Mouse (Mus musculus) heart, postnatal 0 days (tissue): ENCODE data around the gene Ifitm3. TPM values are rescaled to one million over a fixed set of nuclear protein-coding genes. Genes with fewer than 3 reads are reported as not detected.

Experiments used
- ATAC-seq: fragments of 200-750 bp; cut with Nextera tagmentation; 2 replicates; pipeline ENCODE4 v1.8.0; 2017; ENCODE audit warnings: low read depth, moderate number of reproducible peaks, moderate library complexity; ENCODE audit not compliant: insufficient read depth
- DNase-seq: peaks from one replicate; pipeline ENCODE4 v3.0.0-alpha.2; 2016; ENCODE audit warnings: low spot score
- H3K27ac ChIP-seq: fragments of 300-500 bp; sonication (generic); 2 replicates; pipeline ENCODE4 v1.5.1; 2014; ENCODE audit warnings: low read depth, mild to moderate bottlenecking
- H3K27me3 ChIP-seq: fragments of 300-500 bp; sonication (generic); 2 replicates; pipeline ENCODE4 v1.6.1; 2014; ENCODE audit warnings: low read length, mixed read lengths; ENCODE audit not compliant: control insufficient read depth, insufficient read depth
- H3K36me3 ChIP-seq: fragments of 300-500 bp; sonication (generic); replicated peaks from 2 replicates; pipeline ENCODE4 v1.6.1; 2014; ENCODE audit warnings: low read length, mixed read lengths; ENCODE audit not compliant: control insufficient read depth, insufficient read depth
- H3K4me1 ChIP-seq: fragments of 300-500 bp; sonication (generic); 2 replicates; pipeline ENCODE4 v1.6.1; 2014; ENCODE audit warnings: antibody characterized with exemption; ENCODE audit not compliant: control insufficient read depth, insufficient read depth
- H3K4me2 ChIP-seq: fragments of 300-500 bp; sonication (generic); 2 replicates; pipeline ENCODE4 v1.6.1; 2014; ENCODE audit warnings: low read depth, mild to moderate bottlenecking, low read length, moderate library complexity
- H3K4me3 ChIP-seq: fragments of 300-500 bp; sonication (generic); 2 replicates; pipeline ENCODE4 v1.5.1; 2014; ENCODE audit warnings: low read depth, low read length
- H3K9ac ChIP-seq: fragments of 300-500 bp; sonication (generic); replicated peaks from 2 replicates; pipeline ENCODE4 v1.6.1; 2014; ENCODE audit warnings: low read depth, low read length, mixed read lengths
- H3K9me3 ChIP-seq: fragments of 300-500 bp; sonication (generic); replicated peaks from 2 replicates; pipeline ENCODE4 v1.6.1; 2016; ENCODE audit warnings: low read length; ENCODE audit not compliant: control insufficient read depth
- CTCF ChIP-seq: IDR thresholded peaks from 2 replicates; pipeline ENCODE4 v1.5.1; 2016; ENCODE audit warnings: antibody characterized with exemption, control low read depth, low read depth
- EP300 ChIP-seq: IDR thresholded peaks from 2 replicates; pipeline ENCODE4 v1.6.1; 2016; ENCODE audit warnings: antibody characterized with exemption, low read depth
- WGBS: fragments of 180-500 bp; shearing (Covaris S2); extraction: QIAGEN DNeasy Blood & Tissue Kit; methylation state at CpG from one replicate; pipeline ENCODE4 v1.1.7; 2014; 5-methylcytosine and 5-hydroxymethylcytosine counted together
- polyA plus RNA-seq: library from polyadenylated mRNA; unstranded; fragments of >200 nt; fragmentation: Nextera tagmentation; extraction: Ambion mirVana; gene quantifications from 2 replicates; pipeline ENCODE4 v1.2.1, GENCODE M21; 2015
- total RNA-seq: library from RNA; depleted of rRNA; stranded (reverse); fragments of >200 nt; gene quantifications from 2 replicates; pipeline ENCODE4 v1.2.3, GENCODE M21; 2014; ENCODE audit warnings: low replicate concordance; rRNA removed

Gene Ifitm3
- total and polyA plus RNA-seq, 2 experiments from 2014 or later, result 148 to 230 TPM

DNA sequence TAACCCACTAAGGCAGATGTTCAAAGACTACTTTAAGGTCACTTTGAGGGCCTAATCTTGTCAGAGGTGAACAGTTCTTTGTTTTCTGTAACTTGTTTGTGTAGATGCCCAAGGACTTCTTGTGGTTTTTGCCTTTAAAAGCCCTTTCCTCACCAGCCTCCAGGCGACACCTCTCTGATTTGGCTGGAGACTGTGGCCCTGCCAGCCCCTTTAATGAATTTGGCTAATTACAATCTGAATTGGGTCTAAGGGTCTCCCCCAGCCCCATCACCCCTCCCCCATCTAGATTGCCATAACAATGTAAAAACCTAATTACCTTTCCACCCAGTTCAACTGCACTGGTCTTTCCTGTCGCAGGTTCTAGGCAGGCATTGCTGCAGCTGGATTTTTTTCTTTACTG is 47.8 kb downstream of the Ifitm3 start:
- Histone ChIP-seq H3K27ac (no peak overlapping the region), H3K36me3 (no peaks in the 10 kb centered on the region), H3K4me2 (no peak overlapping the region), H3K9ac (no peak overlapping the region), H3K4me1 (no peaks in the 10 kb centered on the region), H3K27me3 (no peaks in the 10 kb centered on the region), H3K9me3 (no peaks in the 10 kb centered on the region), H3K4me3 (no peak overlapping the region)
- TF ChIP-seq CTCF (no peak), EP300 (no peak)
- DNase-seq (no peak), ATAC-seq (no peak)
- 77% methylated on average over 2 of the region's 2 CpGs for WGBS

DNA sequence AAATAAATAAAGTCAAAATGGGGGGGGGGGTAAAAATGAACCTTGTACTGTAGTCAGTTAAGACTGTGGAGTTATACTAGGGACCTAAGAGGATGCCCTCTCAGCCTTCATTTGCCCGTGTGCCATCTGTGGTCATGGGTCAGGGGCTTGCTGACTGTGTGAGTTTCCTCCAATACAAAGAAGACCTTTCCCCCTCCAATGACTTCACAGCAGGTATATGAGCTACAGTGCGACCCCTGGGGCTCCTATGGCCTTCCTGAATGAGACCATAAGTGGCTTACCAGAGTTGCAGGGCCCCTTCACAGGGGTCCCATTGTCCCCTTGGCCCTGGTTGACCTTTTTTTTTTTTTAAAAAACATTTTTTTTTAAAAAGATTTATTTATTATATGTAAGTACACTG is 49.2 kb downstream of the Ifitm3 start:
- no peak overlapping the region for H3K4me2 ChIP-seq
- ATAC-seq (no peak), DNase-seq (no peak)
- no peak for TF ChIP-seq EP300
- no peak for TF ChIP-seq CTCF
- no peak overlapping the region for H3K9ac ChIP-seq
- no peaks in the 10 kb centered on the region for H3K27me3 ChIP-seq
- H3K4me1 ChIP-seq, result peaks cover 1% of the 10 kb centered on the region; the same call in 1 of the 2 replicates
- no peaks in the 10 kb centered on the region for H3K36me3 ChIP-seq
- 62% methylated on average over 2 of the region's 2 CpGs for WGBS
- no peak overlapping the region for H3K4me3 ChIP-seq
- H3K9me3 ChIP-seq, result no peaks in the 10 kb centered on the region
- H3K27ac ChIP-seq, result no peak overlapping the region

DNA sequence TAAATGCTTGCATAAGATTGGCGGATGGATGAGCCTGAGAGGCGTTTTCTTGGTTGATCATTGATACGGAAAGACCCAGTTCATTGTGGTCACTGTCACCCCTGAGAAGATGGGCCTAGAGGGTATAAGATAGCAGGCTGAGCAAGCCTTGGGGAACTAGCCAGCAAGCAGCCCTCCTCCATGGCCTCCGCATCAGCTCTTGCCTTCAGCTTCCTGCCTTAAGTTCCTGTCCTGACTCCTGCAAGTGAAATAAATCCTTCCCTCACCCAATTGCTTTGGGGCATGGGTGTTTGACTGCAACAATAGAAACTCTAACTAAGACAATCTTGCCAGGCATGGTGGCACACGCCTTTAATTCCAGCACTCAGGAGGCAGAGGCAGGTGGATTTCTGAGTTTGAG is 50.5 kb downstream of the Ifitm3 start:
- no peaks in the 10 kb centered on the region for H3K27me3 ChIP-seq
- peaks cover 6% of the 10 kb centered on the region; the same call in 1 of the 2 replicates for H3K4me1 ChIP-seq
- H3K36me3 ChIP-seq, result no peaks in the 10 kb centered on the region
- H3K9me3 ChIP-seq, result no peaks in the 10 kb centered on the region
- 84% methylated on average over 5 of the region's 5 CpGs for WGBS
- no peak overlapping the region for H3K4me3 ChIP-seq
- no peak for ATAC-seq
- DNase-seq, result no peak
- no peak overlapping the region for H3K4me2 ChIP-seq
- TF ChIP-seq EP300, result no peak
- no peak for TF ChIP-seq CTCF
- H3K27ac ChIP-seq, result no peak overlapping the region
- no peak overlapping the region for H3K9ac ChIP-seq

Other genes starting within 250 kb of the Ifitm3 start
Only the 30 nearest of the 31 such genes appear.
- not detected in 2 replicates for gene Syce1, start 222.9 kb downstream of the Ifitm3 start, total RNA-seq
- 0.10 and 0.18 TPM in 2 replicates for gene Syce1, start 222.9 kb downstream of the Ifitm3 start, polyA plus RNA-seq
- gene Zfp941, start 188.6 kb downstream of the Ifitm3 start, total RNA-seq, result 0.11 and 0.97 TPM in 2 replicates
- 0.29 and 0.45 TPM in 2 replicates for gene Zfp941, start 188.6 kb downstream of the Ifitm3 start, polyA plus RNA-seq
- gene Urah, start 175.8 kb downstream of the Ifitm3 start, total RNA-seq, result not detected in 2 replicates
- gene Urah, start 175.8 kb downstream of the Ifitm3 start, polyA plus RNA-seq, result 0.27 and 0.29 TPM in 2 replicates
- gene Scgb1c1, start 165.2 kb downstream of the Ifitm3 start, total RNA-seq, result 0.80 TPM in 1 of 2 replicates, not detected in the other
- 8.7 and 11.0 TPM in 2 replicates for gene Scgb1c1, start 165.2 kb downstream of the Ifitm3 start, polyA plus RNA-seq
- not detected in 2 replicates for gene Odf3, start 163.0 kb downstream of the Ifitm3 start, total RNA-seq
- not detected in 2 replicates for gene Odf3, start 163.0 kb downstream of the Ifitm3 start, polyA plus RNA-seq
- not detected in 2 replicates for gene Gm45785, start 154.4 kb downstream of the Ifitm3 start, total RNA-seq
- gene Gm45785, start 154.4 kb downstream of the Ifitm3 start, polyA plus RNA-seq, result not detected in 2 replicates
- gene Ric8a, start 153.8 kb downstream of the Ifitm3 start, total RNA-seq, result 37.2 and 73.8 TPM in 2 replicates
- gene Ric8a, start 153.8 kb downstream of the Ifitm3 start, polyA plus RNA-seq, result 27.5 and 27.8 TPM in 2 replicates
- gene Bet1l, start 153.2 kb downstream of the Ifitm3 start, total RNA-seq, result 13.9 and 14.8 TPM in 2 replicates
- 29.6 and 32.0 TPM in 2 replicates for gene Bet1l, start 153.2 kb downstream of the Ifitm3 start, polyA plus RNA-seq
- 72.6 and 84.3 TPM in 2 replicates for gene Psmd13, start 128.8 kb downstream of the Ifitm3 start, total RNA-seq
- gene Psmd13, start 128.8 kb downstream of the Ifitm3 start, polyA plus RNA-seq, result 172 and 185 TPM in 2 replicates
- 89.4 and 105 TPM in 2 replicates for gene Sirt3, start 128.5 kb downstream of the Ifitm3 start, total RNA-seq
- gene Sirt3, start 128.5 kb downstream of the Ifitm3 start, polyA plus RNA-seq, result 76.1 and 78.0 TPM in 2 replicates
- gene Cox8b, start 110.3 kb downstream of the Ifitm3 start, total RNA-seq, result 425 and 483 TPM in 2 replicates
- gene Cox8b, start 110.3 kb downstream of the Ifitm3 start, polyA plus RNA-seq, result 1,841 and 1,871 TPM in 2 replicates
- gene Nlrp6, start 89.9 kb downstream of the Ifitm3 start, total RNA-seq, result not detected in 2 replicates
- gene Nlrp6, start 89.9 kb downstream of the Ifitm3 start, polyA plus RNA-seq, result 0.08 TPM in 1 of 2 replicates, not detected in the other
- gene Pgghg, start 69.4 kb downstream of the Ifitm3 start, total RNA-seq, result 13.8 and 16.3 TPM in 2 replicates
- gene Pgghg, start 69.4 kb downstream of the Ifitm3 start, polyA plus RNA-seq, result 5.8 and 5.9 TPM in 2 replicates
- 3.4 TPM in 1 of 2 replicates, not detected in the other for gene Ifitm5, start 60.5 kb downstream of the Ifitm3 start, total RNA-seq
- gene Ifitm5, start 60.5 kb downstream of the Ifitm3 start, polyA plus RNA-seq, result 0.56 and 0.87 TPM in 2 replicates
- not detected in 2 replicates for gene Gm45717, start 54.8 kb downstream of the Ifitm3 start, total RNA-seq
- gene Gm45717, start 54.8 kb downstream of the Ifitm3 start, polyA plus RNA-seq, result 0.36 TPM in 1 of 2 replicates, not detected in the other
- 172 and 232 TPM in 2 replicates for gene Ifitm2, start 54.8 kb downstream of the Ifitm3 start, total RNA-seq
- 516 and 534 TPM in 2 replicates for gene Ifitm2, start 54.8 kb downstream of the Ifitm3 start, polyA plus RNA-seq
- 1.4 and 23.1 TPM in 2 replicates for gene Ifitm1, start 43.5 kb downstream of the Ifitm3 start, total RNA-seq
- gene Ifitm1, start 43.5 kb downstream of the Ifitm3 start, polyA plus RNA-seq, result 4.1 and 6.6 TPM in 2 replicates
- gene Ifitm6, start 7.2 kb upstream of the Ifitm3 start, total RNA-seq, result not detected in 2 replicates
- gene Ifitm6, start 7.2 kb upstream of the Ifitm3 start, polyA plus RNA-seq, result 0.30 and 0.74 TPM in 2 replicates
- gene Gm17387, start 18.4 kb upstream of the Ifitm3 start, total RNA-seq, result not detected in 2 replicates
- not detected in 2 replicates for gene Gm17387, start 18.4 kb upstream of the Ifitm3 start, polyA plus RNA-seq
- 0.43 TPM in 1 of 2 replicates, not detected in the other for gene B4galnt4, start 50.3 kb upstream of the Ifitm3 start, total RNA-seq
- 0.10 TPM in 1 of 2 replicates, not detected in the other for gene B4galnt4, start 50.3 kb upstream of the Ifitm3 start, polyA plus RNA-seq
- 3.8 TPM in 1 of 2 replicates, not detected in the other for gene Pkp3, start 67.4 kb upstream of the Ifitm3 start, total RNA-seq
- gene Pkp3, start 67.4 kb upstream of the Ifitm3 start, polyA plus RNA-seq, result 0.19 and 0.20 TPM in 2 replicates
- gene Sigirr, start 89.8 kb upstream of the Ifitm3 start, total RNA-seq, result 10.3 and 16.8 TPM in 2 replicates
- gene Sigirr, start 89.8 kb upstream of the Ifitm3 start, polyA plus RNA-seq, result 4.2 and 5.1 TPM in 2 replicates
- gene Ano9, start 107.0 kb upstream of the Ifitm3 start, total RNA-seq, result not detected in 2 replicates
- 0.04 and 0.07 TPM in 2 replicates for gene Ano9, start 107.0 kb upstream of the Ifitm3 start, polyA plus RNA-seq
- gene Ptdss2, start 111.6 kb upstream of the Ifitm3 start, total RNA-seq, result 22.3 and 35.5 TPM in 2 replicates
- 54.8 and 56.9 TPM in 2 replicates for gene Ptdss2, start 111.6 kb upstream of the Ifitm3 start, polyA plus RNA-seq
- gene Rnh1, start 162.1 kb upstream of the Ifitm3 start, total RNA-seq, result 157 and 172 TPM in 2 replicates
- 88.3 and 90.2 TPM in 2 replicates for gene Rnh1, start 162.1 kb upstream of the Ifitm3 start, polyA plus RNA-seq
- 72.2 and 74.9 TPM in 2 replicates for gene Hras, start 183.2 kb upstream of the Ifitm3 start, total RNA-seq
- gene Hras, start 183.2 kb upstream of the Ifitm3 start, polyA plus RNA-seq, result 73.5 and 78.9 TPM in 2 replicates
- gene Lrrc56, start 183.4 kb upstream of the Ifitm3 start, total RNA-seq, result 1.1 and 5.6 TPM in 2 replicates
- gene Lrrc56, start 183.4 kb upstream of the Ifitm3 start, polyA plus RNA-seq, result 2.9 TPM in 2 replicates
- gene Lmntd2, start 203.3 kb upstream of the Ifitm3 start, total RNA-seq, result 0.12 TPM in 1 of 2 replicates, not detected in the other
- gene Lmntd2, start 203.3 kb upstream of the Ifitm3 start, polyA plus RNA-seq, result 0.07 and 0.15 TPM in 2 replicates
- 6.7 and 43.2 TPM in 2 replicates for gene Rassf7, start 205.1 kb upstream of the Ifitm3 start, total RNA-seq
- 5.8 and 7.1 TPM in 2 replicates for gene Rassf7, start 205.1 kb upstream of the Ifitm3 start, polyA plus RNA-seq
- gene Phrf1, start 218.0 kb upstream of the Ifitm3 start, total RNA-seq, result 28.9 and 31.9 TPM in 2 replicates
- gene Phrf1, start 218.0 kb upstream of the Ifitm3 start, polyA plus RNA-seq, result 17.4 and 20.4 TPM in 2 replicates